ENCODE assay signal across 23 mouse cellular contexts in genomic region chr19:47570042-47570441, GRCm38 (mm10). TPM values are rescaled to one million over a fixed set of nuclear protein-coding genes. Genes with fewer than 3 reads are reported as not detected.
DNase-seq lines count a peak whose midpoint lies in the region; ATAC-seq and TF ChIP-seq lines count a peak whose summit lies in the region.
"Had no signal": no experiment of that assay in that cellular context is flagged by ENCODE, and none has a peak within 500 bp of the region (broad histone marks: within the 10 kb centered on the region; RNA-seq: fewer than 3 reads in every experiment).

No protein-coding gene starts in this region.

- no peak overlapping the region for H3K27ac ChIP-seq in lung, postnatal 0 days (ENCODE audit: low read length)
- H3K27ac ChIP-seq: embryonic facial prominence, embryonic 13.5 days; embryonic facial prominence, embryonic 15.5 days; forebrain, embryonic 13.5 days; forebrain, embryonic 15.5 days had no signal

- H3K4me3 ChIP-seq in lung, postnatal 0 days (ENCODE audit: low read depth, low read length): no peak overlapping the region
- H3K4me3 ChIP-seq in lung, adult 2 months (replicated peaks; ENCODE audit: extremely low read depth, low read depth, low read length): no peak overlapping the region
- H3K4me3 ChIP-seq: embryonic facial prominence, embryonic 13.5 days; embryonic facial prominence, embryonic 15.5 days; erythroblast, embryonic 14.5 days; forebrain, embryonic 13.5 days; forebrain, embryonic 15.5 days had no signal

- H3K9me3 ChIP-seq in lung, postnatal 0 days (ENCODE audit: low read length): no peaks in the 10 kb centered on the region
- H3K9me3 ChIP-seq: embryonic facial prominence, embryonic 13.5 days; embryonic facial prominence, embryonic 15.5 days; forebrain, embryonic 13.5 days; forebrain, embryonic 15.5 days had no signal

- ATAC-seq in lung, postnatal 0 days: no peak
- peak; percentile 98 for ATAC-seq in granulocyte monocyte progenitor cell, adult 5-6 weeks (replicated peaks; ENCODE audit: poor library complexity, severe bottlenecking)
- peak; percentile 91 for ATAC-seq in megakaryocyte progenitor cell, adult 5-6 weeks (replicated peaks; ENCODE audit: poor library complexity)
- peak; percentile 91 for ATAC-seq in monocyte, adult 5-6 weeks (replicated peaks; ENCODE audit: insufficient number of reproducible peaks, low FRiP score, low TSS enrichment, poor library complexity, severe bottlenecking)
- ATAC-seq: forebrain, embryonic 13.5 days; forebrain, embryonic 15.5 days; forebrain, postnatal 0 days had no signal

- no peaks in the 10 kb centered on the region for H3K36me3 ChIP-seq in lung, postnatal 0 days (ENCODE audit: insufficient read depth, low read length)
- H3K36me3 ChIP-seq: embryonic facial prominence, embryonic 13.5 days; embryonic facial prominence, embryonic 15.5 days; forebrain, embryonic 15.5 days had no signal

- TF ChIP-seq POLR2A in lung, adult 2 months (IDR thresholded peaks at IDR 0.05; ENCODE audit: borderline replicate concordance, extremely low read depth, low read depth, low read length): no peak

- H3K9ac ChIP-seq in lung, postnatal 0 days (replicated peaks; ENCODE audit: low read depth): no peak overlapping the region
- H3K9ac ChIP-seq: embryonic facial prominence, embryonic 13.5 days; embryonic facial prominence, embryonic 15.5 days; forebrain, embryonic 13.5 days; forebrain, embryonic 15.5 days; forebrain, postnatal 0 days had no signal

- H3K4me2 ChIP-seq in lung, postnatal 0 days (replicated peaks; ENCODE audit: low read depth, low read length): no peak overlapping the region
- H3K4me2 ChIP-seq: embryonic facial prominence, embryonic 13.5 days; embryonic facial prominence, embryonic 15.5 days; forebrain, embryonic 13.5 days; forebrain, embryonic 15.5 days had no signal

- no peak for TF ChIP-seq EP300 in lung, postnatal 0 days (IDR thresholded peaks at IDR 0.05)

- H3K4me1 ChIP-seq in lung, postnatal 0 days (ENCODE audit: insufficient read depth, low read depth, low read length): no peaks in the 10 kb centered on the region
- H3K4me1 ChIP-seq in lung, adult 2 months (ENCODE audit: control insufficient read depth, insufficient read depth, low read length): no peaks in the 10 kb centered on the region
- H3K4me1 ChIP-seq: embryonic facial prominence, embryonic 15.5 days; forebrain, embryonic 13.5 days; forebrain, embryonic 15.5 days had no signal

- H3K27me3 ChIP-seq in lung, postnatal 0 days (replicated peaks; ENCODE audit: insufficient read depth, low read length): no peaks in the 10 kb centered on the region
- H3K27me3 ChIP-seq: embryonic facial prominence, embryonic 13.5 days; embryonic facial prominence, embryonic 15.5 days; forebrain, embryonic 15.5 days had no signal

- no peak for TF ChIP-seq CTCF in lung, postnatal 0 days (IDR thresholded peaks at IDR 0.05)
- no peak for TF ChIP-seq CTCF in lung, adult 2 months (IDR thresholded peaks at IDR 0.05; ENCODE audit: insufficient read depth, low read length)

- peak; percentile 17 for DNase-seq in lung, postnatal 0 days (ENCODE audit: low spot score)
- no peak for DNase-seq in lung, adult 2 months
- DNase-seq in heart, adult 11 months: no peak
- DNase-seq in c-Kit-positive CD71-positive TER-119-positive erythroid progenitor cells, embryonic 14.5 days (ENCODE audit: low spot score): no peak
- no peak for DNase-seq in kidney, postnatal 10 days
- DNase-seq: adrenal gland, adult 2 months; adrenal gland, postnatal 10 days; adrenal gland, postnatal 25 days; cerebellum, adult 11-12 months; cerebellum, adult 2 months; cerebellum, adult 9-10 months; cerebellum, postnatal 14 days; cerebellum, postnatal 36 days; embryo, embryonic 11 days; forebrain, postnatal 0 days had no signal

- WGBS in lung, postnatal 0 days: 84% methylated on average over 5 of the region's 5 CpGs
- 84% methylated on average over 5 of the region's 5 CpGs for WGBS in lung, adult 2 months

RNA-seq across cellular contexts. Expression of gene Slk, which starts 9.4 kb away (rescaled TPM):
- polyA plus RNA-seq in lung, postnatal 0 days (2015; fragmentation: Nextera tagmentation; extraction: Ambion mirVana): 14.6 and 17.2 TPM in 2 replicates
- 11.0 and 18.3 TPM in 2 replicates for polyA plus RNA-seq in lung, adult 2 months (2012; rRNA removed)
- 98.3 and 101 TPM in 2 replicates for total RNA-seq in granulocyte monocyte progenitor cell, adult 5-6 weeks (2014; fragmentation: Nextera tagmentation)
- 158 and 172 TPM in 2 replicates for total RNA-seq in granulocyte monocyte progenitor cell, adult 5-6 weeks (2017)
- 85.9 and 109 TPM in 2 replicates for total RNA-seq in megakaryocyte progenitor cell, adult 5-6 weeks (2015)
- 143 and 168 TPM in 2 replicates for total RNA-seq in megakaryocyte progenitor cell, adult 5-6 weeks (2017)
- 258 to 355 TPM (median 327 TPM) in 3 replicates for total RNA-seq in monocyte, adult 5-6 weeks (2017)

RNA-seq across cellular contexts. Expression of gene Stn1, which starts 32.7 kb away (rescaled TPM):
- polyA plus RNA-seq in lung, postnatal 0 days (2015; fragmentation: Nextera tagmentation; extraction: Ambion mirVana): 28.6 and 30.9 TPM in 2 replicates
- 19.2 and 21.1 TPM in 2 replicates for polyA plus RNA-seq in lung, adult 2 months (2012; rRNA removed)
- total RNA-seq in granulocyte monocyte progenitor cell, adult 5-6 weeks (2014; fragmentation: Nextera tagmentation): 2.6 and 5.5 TPM in 2 replicates
- total RNA-seq in granulocyte monocyte progenitor cell, adult 5-6 weeks (2017): 5.5 and 7.1 TPM in 2 replicates
- 5.3 and 7.7 TPM in 2 replicates for total RNA-seq in megakaryocyte progenitor cell, adult 5-6 weeks (2015)
- total RNA-seq in megakaryocyte progenitor cell, adult 5-6 weeks (2017): 5.6 and 6.0 TPM in 2 replicates
- 22.0 to 45.7 TPM (median 31.4 TPM) in 3 replicates for total RNA-seq in monocyte, adult 5-6 weeks (2017)
